Mouse (Mus musculus) limb, embryonic 13.5 days (tissue): ENCODE measurements around the gene Zfx. TPM values are rescaled to one million over a fixed set of nuclear protein-coding genes. Genes with fewer than 3 reads are reported as not detected.

Experiments used
- ATAC-seq: fragments of 200-750 bp; cut with Nextera tagmentation; 2 replicates; pipeline ENCODE4 v1.8.0; 2017; ENCODE audit warnings: low read depth, moderate number of reproducible peaks, moderate TSS enrichment; ENCODE audit not compliant: low FRiP score
- H3K27ac ChIP-seq: fragments of 300-500 bp; sonication (generic); 2 replicates; pipeline ENCODE4 v1.5.1; 2015; ENCODE audit warnings: inconsistent platforms, mild to moderate bottlenecking, moderate library complexity
- H3K27me3 ChIP-seq: fragments of 300-500 bp; sonication (generic); 2 replicates; pipeline ENCODE4 v1.6.1; 2015; ENCODE audit warnings: mild to moderate bottlenecking, inconsistent platforms
- H3K36me3 ChIP-seq: fragments of 300-500 bp; sonication (generic); 2 replicates; pipeline ENCODE4 v1.6.1; 2015; ENCODE audit warnings: inconsistent platforms, mild to moderate bottlenecking, moderate library complexity
- H3K4me1 ChIP-seq: fragments of 300-500 bp; sonication (generic); 2 replicates; pipeline ENCODE4 v1.6.1; 2015; ENCODE audit warnings: inconsistent platforms
- H3K4me2 ChIP-seq: fragments of 300-500 bp; sonication (generic); replicated peaks from 2 replicates; pipeline ENCODE4 v1.6.1; 2015; ENCODE audit warnings: inconsistent platforms, mild to moderate bottlenecking, moderate library complexity
- H3K4me3 ChIP-seq: fragments of 300-500 bp; sonication (generic); 2 replicates; pipeline ENCODE4 v1.5.1; 2015; ENCODE audit warnings: moderate library complexity, mild to moderate bottlenecking, inconsistent platforms
- H3K9ac ChIP-seq: fragments of 300-500 bp; sonication (generic); 2 replicates; pipeline ENCODE4 v1.6.1; 2015; ENCODE audit warnings: mild to moderate bottlenecking, inconsistent platforms
- H3K9me3 ChIP-seq: fragments of 300-500 bp; sonication (generic); 2 replicates; pipeline ENCODE4 v1.6.1; 2016; ENCODE audit warnings: inconsistent platforms
- WGBS: fragments of 180-500 bp; shearing (Covaris S2); methylation state at CpG from one replicate; pipeline ENCODE4 v1.1.7; 2015; 5-methylcytosine and 5-hydroxymethylcytosine counted together
- polyA plus RNA-seq: library from polyadenylated mRNA; unstranded; fragments of >200 nt; fragmentation: Nextera tagmentation; extraction: Ambion mirVana; gene quantifications from 2 replicates; pipeline ENCODE4 v1.2.1, GENCODE M21; 2015

Zfx gene
- 34.0 and 34.9 TPM in 2 replicates for polyA plus RNA-seq

DNA sequence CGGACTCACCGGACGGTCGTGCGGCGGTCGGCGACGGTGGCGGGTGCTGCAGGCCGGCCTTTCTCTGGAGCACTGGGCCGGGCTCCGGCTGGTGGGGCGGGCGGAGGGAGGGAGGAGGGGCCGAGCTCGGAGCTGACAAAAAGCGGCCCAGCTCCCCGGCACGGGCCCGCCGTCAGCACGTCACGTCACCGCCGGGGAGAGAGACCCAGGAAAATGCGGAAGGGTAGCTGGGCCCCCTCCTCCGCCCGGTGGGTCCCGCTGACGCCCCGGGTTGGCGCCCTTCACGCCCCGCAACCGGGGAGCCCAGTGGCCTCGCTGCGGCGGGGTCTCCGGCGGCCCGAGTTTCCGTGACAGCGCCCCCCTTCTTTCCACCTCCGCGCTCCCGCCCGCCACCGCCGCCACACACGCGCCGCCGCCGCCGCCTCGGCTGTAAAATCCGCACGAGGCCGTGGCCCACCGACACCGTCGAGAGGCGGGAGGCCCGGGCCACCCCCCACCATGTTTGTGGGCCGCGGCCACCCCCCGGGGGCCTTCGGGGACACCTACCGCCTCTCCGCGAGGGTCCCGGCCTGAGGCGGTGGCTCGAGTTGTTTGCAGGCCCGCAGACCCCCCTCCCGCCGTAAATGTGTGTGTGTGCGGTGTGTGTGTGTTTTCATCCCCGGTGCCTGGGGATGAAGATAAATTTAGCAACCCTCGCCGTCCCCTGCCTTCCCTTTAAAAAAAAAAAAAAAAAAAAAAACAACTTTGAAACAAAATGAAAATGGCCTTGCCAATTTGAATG is at the start of gene Zfx:
Zfx (minus strand) TSS at position 644 of the 781 bp plus-strand sequence.
- peak within 1 kb of the TSS; percentile 60 for H3K4me3 ChIP-seq
- H3K27me3 ChIP-seq, result peaks cover 47% of the 10 kb centered on the region
- peak within 1 kb of the TSS; percentile 52 for H3K4me2 ChIP-seq
- H3K9me3 ChIP-seq, result no peaks in the 10 kb centered on the region
- 13% methylated on average over 39 of the region's 82 CpGs for WGBS
- no peaks in the 10 kb centered on the region for H3K36me3 ChIP-seq
- ATAC-seq, result peak; percentile 78
- peak within 1 kb of the TSS; percentile 93 for H3K9ac ChIP-seq
- H3K27ac ChIP-seq, result peak within 1 kb of the TSS; percentile 99
- peaks cover 5% of the 10 kb centered on the region for H3K4me1 ChIP-seq

GRCm38 (mm10) chrX:94169348-94169747 is 45.8 kb upstream of the Zfx start:
- no peak for ATAC-seq

DNA sequence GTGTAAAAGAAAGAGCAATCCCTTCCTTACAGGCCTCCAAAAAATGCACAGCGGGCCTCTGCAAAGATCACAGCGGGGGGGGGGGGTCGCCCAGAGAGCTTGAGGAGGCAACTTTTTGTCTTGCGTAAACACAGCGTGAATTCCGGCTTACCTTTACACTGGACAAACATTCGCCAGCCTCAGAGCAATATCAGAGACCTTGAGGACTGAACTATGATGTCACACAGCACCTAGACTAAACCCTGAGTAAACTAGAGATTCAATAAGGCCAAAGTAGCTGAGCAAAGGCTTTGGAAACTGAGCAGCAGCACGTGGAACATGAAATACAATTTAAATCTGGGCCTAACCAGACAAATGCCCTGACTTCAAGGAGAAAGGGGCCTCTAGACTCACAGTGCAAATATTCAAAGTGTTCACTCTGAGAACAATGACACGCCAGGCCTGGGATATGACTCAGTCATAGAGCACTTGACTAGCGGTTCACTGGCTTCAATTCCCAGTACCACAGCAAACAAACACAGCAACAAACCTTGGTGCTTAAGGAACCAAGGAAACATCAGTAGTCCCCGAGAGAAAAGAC is 28.8 kb upstream of the Zfx start:
- no peak overlapping the region for H3K27ac ChIP-seq
- H3K36me3 ChIP-seq, result no peaks in the 10 kb centered on the region
- H3K27me3 ChIP-seq, result peaks cover 62% of the 10 kb centered on the region
- WGBS, result 48% methylated on average over 10 of the region's 11 CpGs
- no peaks in the 10 kb centered on the region for H3K9me3 ChIP-seq
- no peak overlapping the region for H3K9ac ChIP-seq
- no peak overlapping the region for H3K4me2 ChIP-seq
- no peak overlapping the region for H3K4me3 ChIP-seq
- no peak for ATAC-seq
- H3K4me1 ChIP-seq, result no peaks in the 10 kb centered on the region

More at GRCm38 (mm10) chrX:94169348-94169747, 45.8 kb upstream of the Zfx start:
- no peak overlapping the region for H3K4me3 ChIP-seq
- H3K9me3 ChIP-seq, result no peaks in the 10 kb centered on the region
- H3K36me3 ChIP-seq, result no peaks in the 10 kb centered on the region
- 83% methylated on average over 6 of the region's 6 CpGs for WGBS
- H3K9ac ChIP-seq, result no peak overlapping the region
- peaks cover 46% of the 10 kb centered on the region for H3K27me3 ChIP-seq
- H3K4me2 ChIP-seq, result no peak overlapping the region
- no peak overlapping the region for H3K27ac ChIP-seq
- no peaks in the 10 kb centered on the region for H3K4me1 ChIP-seq

DNA sequence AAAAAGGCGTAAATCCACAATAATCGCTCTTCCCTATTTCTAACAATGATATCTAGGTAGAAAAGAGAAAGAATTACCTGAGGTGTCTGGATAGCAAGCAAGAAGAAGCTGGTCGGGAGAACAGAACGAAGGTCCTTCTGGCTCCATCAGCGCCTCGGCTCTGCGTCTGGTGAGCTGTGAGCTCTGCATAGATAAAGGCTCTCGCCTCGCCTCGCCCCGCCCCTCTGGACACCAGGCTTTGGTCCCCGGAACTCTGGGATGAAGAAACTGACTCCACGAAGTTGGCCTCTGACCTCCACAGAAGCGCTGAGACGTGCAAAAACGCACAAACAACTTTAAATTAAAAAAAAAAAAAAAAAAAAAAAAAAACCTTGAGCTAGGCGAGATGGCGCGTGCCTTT is 27.0 kb upstream of the Zfx start:
- Histone ChIP-seq H3K4me3 (no peak overlapping the region), H3K9me3 (no peaks in the 10 kb centered on the region), H3K27ac (no peak overlapping the region), H3K27me3 (peaks cover 68% of the 10 kb centered on the region), H3K4me2 (no peak overlapping the region), H3K36me3 (no peaks in the 10 kb centered on the region), H3K4me1 (no peaks in the 10 kb centered on the region), H3K9ac (no peak overlapping the region)
- 83% methylated on average over 19 of the region's 19 CpGs for WGBS
- no peak for ATAC-seq

DNA sequence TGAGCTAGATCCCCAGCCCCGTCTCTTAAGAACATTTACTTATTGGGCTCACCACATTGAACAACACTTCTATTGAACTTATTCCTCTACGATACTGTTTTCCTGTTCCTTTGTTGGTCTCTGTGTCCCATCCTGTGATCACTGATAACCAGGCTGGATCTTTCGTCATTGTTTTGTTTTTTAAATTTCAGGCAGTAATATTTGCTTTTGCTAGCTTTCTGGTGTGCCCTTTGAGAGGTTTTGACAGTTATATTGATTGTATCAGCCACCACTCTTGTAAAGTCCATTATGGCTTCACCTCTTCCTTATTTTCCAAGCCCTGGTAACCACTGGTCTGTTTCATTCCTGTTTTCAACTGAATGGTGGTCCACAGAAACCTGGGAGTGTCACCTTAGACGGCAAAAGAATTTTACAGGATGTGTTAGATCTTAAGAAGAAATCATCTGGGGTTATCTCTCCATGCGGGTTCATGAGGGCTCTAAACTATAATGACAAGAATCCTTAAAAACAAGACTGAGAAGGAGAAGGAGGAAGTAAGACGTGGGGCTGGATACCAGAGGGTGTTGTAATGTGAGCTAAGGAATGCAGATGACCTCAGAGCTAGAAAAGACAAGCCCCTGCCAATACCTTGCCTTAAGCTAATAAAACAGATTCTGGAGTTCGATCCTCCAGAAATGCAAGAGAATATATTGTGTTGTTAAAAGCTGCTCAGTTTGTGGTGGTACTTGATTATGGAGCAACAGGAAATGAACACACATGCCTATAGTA is 18.7 kb upstream of the Zfx start:
- 67% methylated on average over 7 of the region's 7 CpGs for WGBS
- Histone ChIP-seq H3K27ac (no peak overlapping the region), H3K4me2 (no peak overlapping the region), H3K27me3 (peaks cover 59% of the 10 kb centered on the region), H3K36me3 (no peaks in the 10 kb centered on the region), H3K9ac (no peak overlapping the region), H3K9me3 (no peaks in the 10 kb centered on the region), H3K4me1 (no peaks in the 10 kb centered on the region), H3K4me3 (no peak overlapping the region)
- no peak for ATAC-seq

DNA sequence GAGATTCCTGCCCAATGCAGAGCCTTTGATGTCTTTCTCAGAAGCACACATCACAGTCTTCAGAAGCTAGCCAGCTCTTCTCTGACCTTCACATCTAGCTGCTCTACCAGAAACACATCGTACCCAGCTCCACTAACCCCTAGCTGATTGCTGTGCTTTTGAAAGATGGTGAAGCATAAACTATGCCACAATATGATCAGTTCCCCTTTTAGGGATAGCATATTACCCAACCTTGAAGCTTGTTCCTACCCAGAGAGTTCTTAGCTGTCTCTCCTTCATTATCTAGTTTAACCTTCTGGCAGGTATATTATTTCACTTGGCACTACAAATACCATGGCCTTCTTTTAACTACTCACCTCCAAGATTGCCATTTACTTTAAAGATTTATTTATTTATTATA is 16.6 kb upstream of the Zfx start:
- no peak overlapping the region for H3K4me2 ChIP-seq
- no peak for ATAC-seq
- H3K36me3 ChIP-seq, result no peaks in the 10 kb centered on the region
- H3K27ac ChIP-seq, result no peak overlapping the region
- H3K4me1 ChIP-seq, result no peaks in the 10 kb centered on the region
- peaks cover 52% of the 10 kb centered on the region for H3K27me3 ChIP-seq
- 83% methylated on average over 1 of the region's 1 CpGs for WGBS
- H3K9ac ChIP-seq, result no peak overlapping the region
- no peak overlapping the region for H3K4me3 ChIP-seq
- no peaks in the 10 kb centered on the region for H3K9me3 ChIP-seq

DNA sequence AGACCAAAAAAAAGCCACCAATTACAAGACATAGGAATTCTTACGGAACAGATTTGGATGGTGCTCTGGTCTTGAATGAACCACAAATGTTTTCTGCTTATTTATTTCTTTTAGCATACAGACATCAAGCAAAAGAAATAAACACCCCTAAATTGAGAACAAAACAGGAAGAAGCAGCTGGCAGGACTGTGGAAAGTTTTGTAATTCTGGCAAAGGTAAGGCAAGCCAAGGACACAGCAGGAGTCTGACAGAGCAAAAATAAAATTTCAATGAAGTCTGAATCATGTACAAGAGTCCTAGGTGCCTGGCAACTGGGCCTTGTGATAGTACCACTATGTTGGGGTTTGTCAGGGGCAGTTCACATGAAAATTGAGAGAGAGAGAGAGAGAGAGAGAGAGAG is 14.8 kb upstream of the Zfx start:
- H3K27me3 ChIP-seq, result peaks cover 52% of the 10 kb centered on the region
- H3K4me2 ChIP-seq, result no peak overlapping the region
- H3K4me1 ChIP-seq, result no peaks in the 10 kb centered on the region
- H3K4me3 ChIP-seq, result no peak overlapping the region
- H3K9ac ChIP-seq, result no peak overlapping the region
- 88% methylated on average over 1 of the region's 1 CpGs for WGBS
- no peak overlapping the region for H3K27ac ChIP-seq
- H3K36me3 ChIP-seq, result no peaks in the 10 kb centered on the region
- no peaks in the 10 kb centered on the region for H3K9me3 ChIP-seq
- ATAC-seq, result no peak

DNA sequence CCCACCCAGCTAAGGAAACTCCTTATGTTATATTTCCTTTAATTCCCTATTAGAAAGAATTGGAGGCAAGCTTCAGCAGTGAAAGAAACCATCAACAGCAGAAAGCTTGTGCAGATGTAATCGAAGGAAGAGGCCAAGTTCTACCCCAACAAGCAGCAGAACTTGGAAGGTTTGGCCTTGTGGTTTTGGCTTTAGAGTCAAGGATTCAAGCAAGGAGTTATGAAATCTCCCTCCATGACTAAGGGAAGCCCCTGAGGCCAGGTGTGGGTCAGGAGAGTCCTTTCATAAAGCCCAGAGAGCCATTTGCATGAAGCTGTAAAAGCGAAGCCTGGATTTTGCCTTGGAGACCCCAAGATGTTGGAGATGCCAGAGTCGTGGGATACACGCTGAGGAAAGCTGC is 11.6 kb upstream of the Zfx start:
- no peak overlapping the region for H3K4me3 ChIP-seq
- no peaks in the 10 kb centered on the region for H3K36me3 ChIP-seq
- peaks cover 55% of the 10 kb centered on the region for H3K27me3 ChIP-seq
- no peak for ATAC-seq
- H3K9ac ChIP-seq, result no peak overlapping the region
- H3K4me1 ChIP-seq, result no peaks in the 10 kb centered on the region
- 69% methylated on average over 4 of the region's 4 CpGs for WGBS
- no peaks in the 10 kb centered on the region for H3K9me3 ChIP-seq
- no peak overlapping the region for H3K27ac ChIP-seq
- H3K4me2 ChIP-seq, result no peak overlapping the region

DNA sequence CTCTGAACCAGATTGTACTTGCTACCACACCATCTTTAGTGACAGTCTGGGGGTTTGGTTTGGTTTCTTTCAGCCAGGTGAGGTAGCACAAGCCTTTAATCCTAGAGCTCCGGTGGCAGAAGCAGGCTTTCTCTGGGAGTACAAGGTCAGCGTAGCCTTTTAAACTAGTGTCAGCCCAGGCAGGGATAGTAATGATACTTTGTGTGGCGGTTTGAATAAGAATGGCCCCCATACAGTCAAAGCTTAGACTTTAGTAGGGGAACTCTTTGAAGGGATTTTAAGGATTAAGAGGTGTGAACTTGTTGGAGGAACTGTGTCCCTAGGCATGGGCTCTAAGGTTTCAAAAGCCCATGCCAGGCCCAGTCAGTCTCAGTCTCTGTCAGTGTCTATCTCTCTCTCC is 10.0 kb upstream of the Zfx start:
- Histone ChIP-seq H3K27ac (no peak overlapping the region), H3K9ac (no peak overlapping the region), H3K4me2 (no peak overlapping the region), H3K4me3 (no peak overlapping the region), H3K4me1 (no peaks in the 10 kb centered on the region), H3K27me3 (peaks cover 52% of the 10 kb centered on the region), H3K9me3 (no peaks in the 10 kb centered on the region), H3K36me3 (no peaks in the 10 kb centered on the region)
- ATAC-seq, result no peak
- 32% methylated on average over 3 of the region's 3 CpGs for WGBS

DNA sequence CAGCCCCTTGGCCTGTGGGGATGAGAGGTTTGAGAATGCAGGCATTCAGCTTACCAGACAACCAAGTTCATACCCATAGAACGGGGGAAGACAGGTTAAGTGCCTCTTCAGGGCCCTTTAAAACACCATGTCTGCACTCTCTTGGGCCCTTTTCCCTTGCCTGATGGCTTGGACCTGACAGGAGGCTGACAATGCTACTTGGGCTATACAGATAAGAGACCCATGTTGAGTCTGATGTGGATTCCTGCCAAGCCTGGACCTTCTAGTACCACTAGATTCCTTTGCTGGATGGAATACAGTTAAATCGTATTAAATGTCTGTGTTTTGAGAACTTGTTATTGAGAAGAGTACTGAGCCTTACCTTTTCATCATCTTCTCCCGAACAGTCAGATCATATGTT is 8.7 kb upstream of the Zfx start:
- Histone ChIP-seq H3K9ac (no peak overlapping the region), H3K4me1 (no peaks in the 10 kb centered on the region), H3K27ac (no peak overlapping the region), H3K9me3 (no peaks in the 10 kb centered on the region), H3K4me2 (no peak overlapping the region), H3K4me3 (no peak overlapping the region), H3K27me3 (peaks cover 48% of the 10 kb centered on the region), H3K36me3 (no peaks in the 10 kb centered on the region)
- ATAC-seq, result no peak
- 59% methylated on average over 3 of the region's 3 CpGs for WGBS

DNA sequence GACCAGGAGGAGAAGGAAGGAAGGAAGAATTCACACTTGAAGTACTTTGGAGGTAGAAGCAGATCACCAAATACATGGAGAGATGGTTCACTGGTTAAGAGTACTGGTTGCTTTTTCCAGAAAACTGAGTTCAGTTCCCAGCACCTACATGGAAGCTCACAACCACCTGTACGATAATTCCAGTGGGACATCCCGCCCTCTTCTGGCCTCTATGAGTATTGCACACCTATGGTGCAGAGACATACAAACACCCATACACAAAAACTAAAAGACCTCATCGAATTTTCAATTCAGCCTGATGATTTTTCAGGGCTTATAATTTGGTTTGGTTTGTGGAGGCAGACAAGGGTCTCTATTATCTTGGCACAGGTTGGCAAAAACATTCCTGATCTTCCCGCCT is 6.2 kb upstream of the Zfx start:
- ATAC-seq, result no peak

DNA sequence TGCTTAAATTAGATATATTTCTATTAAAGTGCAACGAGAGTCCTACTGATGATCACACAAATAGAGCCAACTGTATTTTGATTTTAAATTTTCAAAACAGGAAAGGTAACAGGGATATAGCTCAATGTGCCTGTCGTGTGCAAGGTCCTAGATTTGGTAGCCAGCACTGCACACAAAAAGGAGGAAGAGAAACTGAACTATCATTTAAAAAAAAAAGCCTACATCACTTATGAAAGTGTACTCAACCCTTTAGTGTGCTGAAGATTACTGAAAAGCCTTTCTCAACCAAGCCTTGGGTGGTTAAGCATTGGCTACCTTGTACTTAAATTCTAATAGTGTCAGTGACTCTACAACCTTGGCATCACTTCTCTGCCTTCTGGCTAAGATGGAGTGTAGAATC is 2.4 kb upstream of the Zfx start:
- no peak overlapping the region for H3K4me3 ChIP-seq
- H3K27me3 ChIP-seq, result peaks cover 55% of the 10 kb centered on the region
- WGBS, result 67% methylated on average over 2 of the region's 2 CpGs

More for the DNA sequence above, 6.2 kb upstream of the Zfx start:
- Histone ChIP-seq H3K4me2 (no peak overlapping the region), H3K9me3 (no peaks in the 10 kb centered on the region), H3K27me3 (peaks cover 52% of the 10 kb centered on the region), H3K4me1 (no peaks in the 10 kb centered on the region), H3K27ac (no peak overlapping the region), H3K36me3 (no peaks in the 10 kb centered on the region), H3K4me3 (no peak overlapping the region), H3K9ac (no peak overlapping the region)
- 75% methylated on average over 4 of the region's 4 CpGs for WGBS

More for the DNA sequence above, 2.4 kb upstream of the Zfx start:
- H3K4me2 ChIP-seq, result no peak overlapping the region
- H3K27ac ChIP-seq, result no peak overlapping the region
- no peak for ATAC-seq
- no peaks in the 10 kb centered on the region for H3K4me1 ChIP-seq
- H3K9ac ChIP-seq, result no peak overlapping the region
- H3K36me3 ChIP-seq, result no peaks in the 10 kb centered on the region
- no peaks in the 10 kb centered on the region for H3K9me3 ChIP-seq
